Mouse (Mus musculus) lung, embryonic 14.5 days (tissue): ENCODE results near the gene Hoxa13. TPM values are rescaled to one million over a fixed set of nuclear protein-coding genes. Genes with fewer than 3 reads are reported as not detected.

Source experiments
- ATAC-seq: fragments of 200-750 bp; cut with Nextera tagmentation; 2 replicates; pipeline ENCODE4 v1.8.0; 2017; ENCODE audit warnings: mild to moderate bottlenecking, moderate TSS enrichment, moderate library complexity; ENCODE audit not compliant: insufficient read depth
- DNase-seq: peaks from one replicate; pipeline ENCODE4 v3.0.0-alpha.2; 2015
- H3K27ac ChIP-seq: fragments of 300-500 bp; sonication (generic); 2 replicates; pipeline ENCODE4 v1.5.1; 2014; ENCODE audit warnings: low read depth, mild to moderate bottlenecking, moderate library complexity
- H3K27me3 ChIP-seq: fragments of 300-500 bp; sonication (generic); 2 replicates; pipeline ENCODE4 v1.6.1; 2014; ENCODE audit warnings: low read length, control low read depth; ENCODE audit not compliant: insufficient read depth
- H3K36me3 ChIP-seq: fragments of 300-500 bp; sonication (generic); 2 replicates; pipeline ENCODE4 v1.6.1; 2014; ENCODE audit warnings: control low read depth; ENCODE audit not compliant: insufficient read depth
- H3K4me1 ChIP-seq: fragments of 300-500 bp; sonication (generic); 2 replicates; pipeline ENCODE4 v1.6.1; 2014; ENCODE audit warnings: antibody characterized with exemption, control low read depth; ENCODE audit not compliant: insufficient read depth
- H3K4me2 ChIP-seq: fragments of 300-500 bp; sonication (generic); 2 replicates; pipeline ENCODE4 v1.6.1; 2014; ENCODE audit warnings: mild to moderate bottlenecking
- H3K4me3 ChIP-seq: fragments of 300-500 bp; sonication (generic); 2 replicates; pipeline ENCODE4 v1.5.1; 2014; ENCODE audit warnings: low read depth, low read length
- H3K9ac ChIP-seq: fragments of 300-500 bp; sonication (generic); 2 replicates; pipeline ENCODE4 v1.6.1; 2014
- H3K9me3 ChIP-seq: fragments of 300-500 bp; sonication (generic); 2 replicates; pipeline ENCODE4 v1.6.1; 2016; ENCODE audit warnings: low read depth, low read length, control low read depth
- CTCF ChIP-seq: IDR thresholded peaks from 2 replicates; pipeline ENCODE4 v1.5.1; 2016; ENCODE audit warnings: antibody characterized with exemption, low read depth
- WGBS: fragments of 180-500 bp; shearing (Covaris S2); extraction: QIAGEN DNeasy Blood & Tissue Kit; methylation state at CpG from one replicate; pipeline ENCODE4 v1.1.7; 2014; 5-methylcytosine and 5-hydroxymethylcytosine counted together
- polyA plus RNA-seq: library from polyadenylated mRNA; unstranded; fragments of >200 nt; fragmentation: Nextera tagmentation; extraction: Ambion mirVana; gene quantifications from 2 replicates; pipeline ENCODE4 v1.2.1, GENCODE M21; 2014

Hoxa13 gene
- polyA plus RNA-seq, 1 experiment from 2014 or later, result not detected

DNA sequence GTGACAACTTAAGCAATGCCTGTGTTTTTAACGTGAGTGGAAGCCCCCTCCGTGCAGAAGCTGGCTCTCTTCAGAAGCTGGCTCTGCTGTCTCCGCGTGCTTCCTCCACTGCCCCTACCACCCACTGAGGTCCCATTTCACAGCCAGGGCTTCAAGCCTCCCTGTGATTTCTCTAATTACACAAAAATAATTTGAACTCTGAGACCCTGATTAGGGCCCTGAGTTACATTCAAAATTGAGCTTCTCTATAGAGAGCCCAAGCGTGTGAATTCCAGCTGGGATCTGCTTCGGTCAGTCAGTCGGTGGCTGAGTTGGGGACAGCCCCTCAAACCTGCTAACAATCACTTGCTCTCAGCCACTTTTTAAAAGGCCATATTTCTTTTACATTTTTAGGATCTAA, 7.7 kb upstream of the Hoxa13 start:
- Histone ChIP-seq H3K4me3 (no peak overlapping the region), H3K9me3 (no peaks in the 10 kb centered on the region), H3K4me1 (no peaks in the 10 kb centered on the region), H3K9ac (no peak overlapping the region), H3K36me3 (no peaks in the 10 kb centered on the region), H3K27ac (no peak overlapping the region), H3K4me2 (no peak overlapping the region), H3K27me3 (peaks cover 98% of the 10 kb centered on the region)
- WGBS, result 6% methylated on average over 7 of the region's 7 CpGs
- DNase-seq, result no peak
- TF ChIP-seq CTCF, result no peak
- ATAC-seq, result no peak

DNA sequence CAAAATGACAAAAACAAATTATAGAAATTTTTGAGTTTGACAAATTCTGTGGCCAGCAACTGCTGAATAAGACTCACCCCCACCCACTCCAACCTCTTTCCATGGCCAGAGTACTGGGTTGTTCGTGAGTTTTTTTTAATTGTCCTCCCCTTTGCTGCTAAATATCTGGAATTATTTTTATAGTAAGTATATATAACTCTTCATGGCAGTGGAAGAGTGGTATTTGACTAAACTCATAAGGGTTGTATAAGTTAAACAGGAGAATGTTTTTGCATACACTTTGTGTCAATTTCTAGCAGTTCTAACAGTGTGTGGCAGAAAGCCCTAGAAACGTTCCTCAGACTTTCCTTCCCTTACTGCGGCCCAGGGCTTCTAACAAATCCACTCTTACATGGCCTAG, 7.0 kb upstream of the Hoxa13 start:
- H3K9ac ChIP-seq, result no peak overlapping the region
- H3K27ac ChIP-seq, result no peak overlapping the region
- H3K27me3 ChIP-seq, result peaks cover 98% of the 10 kb centered on the region
- DNase-seq (no peak), ATAC-seq (no peak)
- no peak overlapping the region for H3K4me2 ChIP-seq
- H3K4me3 ChIP-seq, result no peak overlapping the region
- H3K4me1 ChIP-seq, result no peaks in the 10 kb centered on the region
- H3K9me3 ChIP-seq, result no peaks in the 10 kb centered on the region
- WGBS, result 12% methylated on average over 3 of the region's 3 CpGs
- H3K36me3 ChIP-seq, result no peaks in the 10 kb centered on the region
- TF ChIP-seq CTCF, result no peak

DNA sequence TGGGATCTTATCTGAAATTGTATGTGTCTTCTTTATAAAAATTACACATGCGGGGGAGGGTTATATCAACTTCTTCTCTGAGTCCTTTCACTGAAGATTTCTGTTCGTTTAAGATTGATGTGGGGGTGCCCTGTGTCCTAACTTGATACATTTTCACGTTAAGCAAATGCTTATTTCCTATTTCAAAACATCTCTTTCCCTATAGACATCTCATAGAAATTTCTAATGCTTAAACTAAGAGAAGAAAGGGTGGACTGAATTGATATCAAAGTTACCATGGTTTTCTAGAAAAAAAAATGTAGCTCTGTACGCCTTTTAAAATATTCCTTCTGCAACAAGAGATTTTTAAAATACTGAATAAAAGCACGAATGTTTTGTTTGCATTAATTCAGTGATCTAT, 6.5 kb upstream of the Hoxa13 start:
- H3K27me3 ChIP-seq, result peaks cover 98% of the 10 kb centered on the region
- WGBS, result 22% methylated on average over 5 of the region's 5 CpGs

DNA sequence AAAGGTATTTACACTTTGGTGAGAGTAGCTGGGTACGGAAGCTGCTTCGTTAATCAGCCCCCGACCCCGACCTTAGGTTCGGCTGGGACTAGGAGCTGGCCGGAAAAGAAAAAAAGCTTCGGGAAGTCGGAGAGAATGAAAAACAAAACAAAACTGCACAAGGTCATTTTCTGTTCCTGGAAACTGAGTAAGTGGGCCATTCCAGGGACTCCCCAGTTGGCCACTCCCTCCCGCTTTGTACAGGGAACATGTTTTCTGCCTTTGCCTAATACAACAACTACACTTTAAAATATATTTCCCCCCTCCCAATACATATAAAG, 5.9 kb upstream of the Hoxa13 start:
- 4% methylated on average over 9 of the region's 9 CpGs for WGBS
- H3K27ac ChIP-seq, result no peak overlapping the region

More for the DNA sequence above, 6.5 kb upstream of the Hoxa13 start:
- ATAC-seq, result no peak
- H3K36me3 ChIP-seq, result no peaks in the 10 kb centered on the region
- no peak overlapping the region for H3K4me3 ChIP-seq
- no peaks in the 10 kb centered on the region for H3K9me3 ChIP-seq
- no peak overlapping the region for H3K9ac ChIP-seq
- DNase-seq, result peak; percentile 4
- H3K27ac ChIP-seq, result no peak overlapping the region
- H3K4me2 ChIP-seq, result no peak overlapping the region
- H3K4me1 ChIP-seq, result no peaks in the 10 kb centered on the region
- no peak for TF ChIP-seq CTCF

DNA sequence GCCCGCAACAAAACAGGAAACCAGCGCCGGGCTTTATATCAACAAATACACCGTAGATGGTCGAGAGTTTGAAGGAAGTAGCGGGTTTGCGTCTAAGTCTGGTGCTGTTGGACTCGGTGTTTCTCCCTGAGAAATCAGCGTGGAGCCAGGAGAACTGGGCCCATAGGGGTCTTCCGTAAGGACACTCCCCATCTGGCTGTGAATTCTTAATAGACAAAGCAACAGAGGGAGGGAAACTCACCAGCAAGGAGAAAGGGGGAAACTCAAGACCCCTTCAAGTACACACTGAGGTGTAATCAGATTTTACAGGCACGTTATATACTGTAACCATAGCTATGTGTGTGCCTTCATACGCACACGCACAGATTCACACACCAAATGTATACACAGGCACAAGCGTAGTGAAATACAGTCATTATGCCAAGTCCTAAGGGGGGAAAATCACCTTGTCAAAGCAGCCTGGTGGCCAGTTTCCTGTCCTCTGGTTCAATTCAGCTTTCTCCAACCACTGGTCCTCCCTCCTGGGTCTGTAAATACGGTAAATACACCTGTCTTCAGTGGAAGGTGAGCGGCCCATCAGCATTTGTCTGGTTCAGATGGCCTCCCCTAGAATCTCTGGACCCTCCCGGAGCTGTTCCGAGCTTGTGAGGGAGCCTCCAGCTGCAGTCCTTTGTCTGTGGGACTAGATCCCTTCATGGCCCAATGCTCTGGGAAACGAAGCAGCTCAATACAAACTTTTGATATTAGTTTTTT, 5.4 kb upstream of the Hoxa13 start:
- WGBS, result 2% methylated on average over 19 of the region's 19 CpGs
- H3K27me3 ChIP-seq, result peaks cover 99% of the 10 kb centered on the region
- ATAC-seq, result no peak
- TF ChIP-seq CTCF, result no peak
- no peak for DNase-seq
- no peaks in the 10 kb centered on the region for H3K9me3 ChIP-seq
- no peak overlapping the region for H3K4me2 ChIP-seq
- H3K27ac ChIP-seq, result no peak overlapping the region
- no peak overlapping the region for H3K4me3 ChIP-seq
- H3K4me1 ChIP-seq, result no peaks in the 10 kb centered on the region
- no peaks in the 10 kb centered on the region for H3K36me3 ChIP-seq
- no peak overlapping the region for H3K9ac ChIP-seq

More for the DNA sequence above, 5.9 kb upstream of the Hoxa13 start:
- Histone ChIP-seq H3K9ac (no peak overlapping the region), H3K4me2 (no peak overlapping the region), H3K4me3 (no peak overlapping the region), H3K36me3 (no peaks in the 10 kb centered on the region), H3K9me3 (no peaks in the 10 kb centered on the region), H3K27me3 (peaks cover 99% of the 10 kb centered on the region), H3K4me1 (no peaks in the 10 kb centered on the region)
- DNase-seq, result no peak
- ATAC-seq, result no peak
- TF ChIP-seq CTCF, result no peak

DNA sequence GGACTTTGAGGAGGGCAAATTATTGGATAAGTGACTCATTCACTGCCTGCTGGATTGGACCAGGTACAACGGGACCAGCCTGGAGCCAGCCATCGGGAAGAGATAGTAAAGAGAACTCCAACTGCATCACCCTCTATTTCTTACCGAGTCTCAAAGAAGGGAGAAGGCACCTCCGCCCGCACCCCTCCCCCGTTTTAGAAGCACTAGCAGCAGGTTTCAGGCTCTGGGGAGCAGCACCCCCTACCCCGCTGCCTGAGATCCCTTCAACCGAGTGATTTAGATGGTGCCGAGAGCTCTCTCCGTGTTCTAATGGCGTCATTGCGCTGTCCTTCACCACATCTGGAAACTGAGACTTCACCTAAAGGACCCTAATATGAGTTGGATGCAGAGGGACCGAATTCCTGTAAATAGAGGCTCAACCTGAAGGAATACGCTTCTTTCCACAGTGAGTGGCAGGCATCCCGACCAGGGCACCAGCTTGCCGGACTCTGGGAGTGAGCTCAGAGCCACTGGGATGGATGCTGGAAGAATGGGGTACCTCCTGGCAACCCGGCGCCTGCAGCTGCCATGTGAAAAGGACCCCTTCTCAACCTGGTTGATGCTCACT, 4.7 kb upstream of the Hoxa13 start:
- ATAC-seq, result no peak
- Histone ChIP-seq H3K9me3 (no peaks in the 10 kb centered on the region), H3K9ac (no peak overlapping the region), H3K4me2 (no peak overlapping the region), H3K4me3 (no peak overlapping the region), H3K27me3 (peaks cover 94% of the 10 kb centered on the region), H3K4me1 (no peaks in the 10 kb centered on the region), H3K27ac (no peak overlapping the region), H3K36me3 (no peaks in the 10 kb centered on the region)
- TF ChIP-seq CTCF, result no peak
- WGBS, result 1% methylated on average over 18 of the region's 18 CpGs
- no peak for DNase-seq

DNA sequence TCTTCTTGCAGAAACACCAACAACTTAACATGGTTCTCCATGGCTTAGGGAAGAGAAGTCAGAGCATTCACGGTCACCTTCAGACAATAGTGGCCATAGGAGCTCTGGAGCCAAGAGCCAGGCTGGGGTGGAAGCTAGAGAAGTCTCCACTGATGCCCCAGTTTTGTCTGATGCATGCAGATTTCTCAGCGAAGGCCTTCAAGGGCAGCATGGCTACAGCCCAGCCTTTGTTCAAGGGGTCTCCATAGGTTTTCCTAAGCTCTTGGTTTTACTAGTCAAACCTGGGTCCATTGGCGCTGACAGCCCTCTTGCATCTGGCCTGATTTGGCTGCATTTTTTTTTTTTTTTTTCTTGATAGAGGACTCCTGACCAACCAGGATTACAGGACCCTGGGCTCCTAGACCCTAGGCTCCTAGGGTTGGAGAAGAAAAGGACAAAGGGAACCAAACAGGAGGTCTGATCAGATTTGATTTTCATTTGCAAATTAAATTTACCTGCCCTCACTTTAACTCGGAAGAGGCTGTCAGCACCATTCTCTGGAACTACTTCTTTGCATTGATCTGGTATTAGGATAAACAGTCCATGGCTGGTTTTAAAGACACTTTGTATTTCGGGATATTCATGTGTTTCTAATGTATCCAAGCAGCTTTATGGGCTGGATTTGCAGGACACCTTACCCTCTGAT, 3.6 kb upstream of the Hoxa13 start:
- WGBS, result 6% methylated on average over 5 of the region's 5 CpGs
- Histone ChIP-seq H3K4me2 (no peak overlapping the region), H3K27me3 (peaks cover 92% of the 10 kb centered on the region), H3K9ac (no peak overlapping the region), H3K27ac (no peak overlapping the region), H3K9me3 (no peaks in the 10 kb centered on the region), H3K4me1 (no peaks in the 10 kb centered on the region), H3K36me3 (no peaks in the 10 kb centered on the region), H3K4me3 (no peak overlapping the region)
- DNase-seq, result no peak
- ATAC-seq, result no peak
- TF ChIP-seq CTCF, result no peak
